Mouse (Mus musculus) myocyte (in vitro differentiated cells): ENCODE results near the gene Dpysl4.

Experiments
- E2F4 ChIP-seq: IDR thresholded peaks from one replicate; pipeline ENCODE4 v1.6.1; 2011; ENCODE audit warnings: mild to moderate bottlenecking, control low read depth, moderate library complexity; ENCODE audit not compliant: insufficient read depth
- MAX ChIP-seq: IDR thresholded peaks from one replicate; pipeline ENCODE4 v1.6.1; 2011; ENCODE audit warnings: low read depth, mild to moderate bottlenecking, control low read depth
- POLR2A ChIP-seq: IDR thresholded peaks from one replicate; pipeline ENCODE4 v1.6.1; 2011; ENCODE audit warnings: low read depth, mild to moderate bottlenecking, control low read depth, moderate library complexity; ENCODE audit not compliant: insufficient read length
- POLR2AphosphoS2 ChIP-seq: IDR thresholded peaks from one replicate; pipeline ENCODE4 v1.6.1; 2011; ENCODE audit warnings: low read depth, control low read depth; ENCODE audit not compliant: insufficient read length
- REST ChIP-seq: IDR thresholded peaks from one replicate; pipeline ENCODE4 v1.6.1; 2011; ENCODE audit warnings: mild to moderate bottlenecking, control low read depth, moderate library complexity; ENCODE audit not compliant: insufficient read depth, insufficient read length
- SRF ChIP-seq: IDR thresholded peaks from one replicate; pipeline ENCODE4 v1.6.1; 2011; ENCODE audit warnings: low read depth; ENCODE audit not compliant: control insufficient read depth, insufficient read length
- TCF12 ChIP-seq: IDR thresholded peaks from one replicate; pipeline ENCODE4 v1.6.1; 2011; ENCODE audit warnings: mild to moderate bottlenecking, control low read depth; ENCODE audit not compliant: poor library complexity, insufficient read depth, severe bottlenecking
- TCF3 ChIP-seq: IDR thresholded peaks from one replicate; pipeline ENCODE4 v1.6.1; 2011; ENCODE audit warnings: low read depth, control low read depth; ENCODE audit not compliant: insufficient read length
- USF1 ChIP-seq: IDR thresholded peaks from one replicate; pipeline ENCODE4 v1.6.1; 2011; ENCODE audit warnings: low read depth, mild to moderate bottlenecking, control low read depth, moderate library complexity

DNA sequence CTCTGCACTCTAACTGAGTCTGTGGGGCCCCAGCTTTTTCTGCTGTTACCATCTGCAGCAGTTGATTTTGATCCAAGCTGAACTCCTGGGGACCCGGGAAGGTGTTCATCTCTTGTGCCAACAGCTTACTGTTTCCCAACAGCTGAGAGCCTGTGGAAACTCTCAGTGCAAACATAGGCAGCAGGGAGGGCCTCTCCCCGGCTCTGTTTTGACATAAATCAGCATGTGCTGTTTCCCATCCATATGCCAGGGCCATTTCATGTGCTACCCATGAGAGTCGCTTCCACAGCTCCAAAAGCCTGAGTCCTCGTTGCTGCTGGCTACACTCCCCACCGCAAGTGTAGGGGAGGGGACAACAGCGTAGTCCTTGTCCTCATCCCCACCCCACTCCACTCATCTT, 7.6 kb upstream of the Dpysl4 start:
- no peak for TF ChIP-seq POLR2A
- no peak for TF ChIP-seq MAX
- no peak for TF ChIP-seq REST
- TF ChIP-seq USF1: no peak
- no peak for TF ChIP-seq TCF12
- no peak for TF ChIP-seq TCF3
- TF ChIP-seq POLR2AphosphoS2: no peak
- TF ChIP-seq E2F4: no peak
- no peak for TF ChIP-seq SRF
